ENCODE assay signal across 8 mouse cellular contexts in the genomic region with DNA sequence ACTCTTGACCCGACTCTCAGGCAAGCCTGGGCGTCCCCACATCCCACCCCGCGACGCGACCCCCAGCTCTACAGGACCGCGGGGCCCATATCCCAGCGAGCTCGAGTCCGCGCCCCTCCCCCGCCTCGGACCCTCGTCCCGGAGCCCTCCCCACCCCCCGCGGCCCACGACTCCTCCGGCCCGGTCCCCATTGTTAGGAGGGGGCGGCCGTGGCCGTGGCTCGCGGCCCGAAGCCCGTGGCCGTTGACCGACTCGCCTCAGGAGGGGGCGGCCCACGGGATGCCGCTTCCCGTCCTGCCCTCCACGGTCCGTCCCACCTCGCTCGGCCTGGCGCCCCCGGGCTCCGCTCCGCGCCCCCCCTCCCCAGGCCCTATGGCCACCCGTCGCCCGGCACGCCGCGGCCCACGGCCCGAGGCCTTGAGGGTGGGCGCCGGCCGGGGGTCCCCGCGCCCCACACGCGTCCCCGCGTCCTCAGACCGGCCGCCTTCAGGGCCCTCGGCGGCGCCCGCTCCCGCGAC. TPM values are rescaled to one million over a fixed set of nuclear protein-coding genes. Genes with fewer than 3 reads are reported as not detected.
DNase-seq lines count a peak whose midpoint lies in the region; ATAC-seq and TF ChIP-seq lines count a peak whose summit lies in the region.

TSS of gene Kansl1 (minus strand) at position 111 of the 518 bp plus-strand sequence.

- TF ChIP-seq POLR2A in cerebellum, adult 2 months (IDR thresholded peaks at IDR 0.05; ENCODE audit: borderline replicate concordance, insufficient read depth, low read length): no peak
- TF ChIP-seq POLR2A in limb, embryonic 14.5 days (IDR thresholded peaks at IDR 0.05; ENCODE audit: borderline replicate concordance, extremely low read depth, insufficient read depth, insufficient read length): no peak

- H3K4me3 ChIP-seq in cerebellum, adult 2 months (replicated peaks; ENCODE audit: insufficient read depth, low read depth, low read length): peak within 1 kb of the TSS; percentile 99
- peak within 1 kb of the TSS; percentile 96 for H3K4me3 ChIP-seq in forebrain, postnatal 0 days (ENCODE audit: low read depth, low read length)
- H3K4me3 ChIP-seq in hindbrain, embryonic 13.5 days: peak within 1 kb of the TSS; percentile 95
- peak within 1 kb of the TSS; percentile 94 for H3K4me3 ChIP-seq in limb, embryonic 14.5 days (replicated peaks; ENCODE audit: low read length)
- peak within 1 kb of the TSS; percentile 96 for H3K4me3 ChIP-seq in midbrain, embryonic 15.5 days

- under 1% methylated on average over 61 of the region's 69 CpGs for WGBS in cerebellum, adult 2 months
- 2% methylated on average over 48 of the region's 69 CpGs for WGBS in forebrain, postnatal 0 days
- WGBS in hindbrain, embryonic 13.5 days: under 1% methylated on average over 29 of the region's 69 CpGs
- under 1% methylated on average over 47 of the region's 69 CpGs for WGBS in limb, embryonic 14.5 days
- under 1% methylated on average over 34 of the region's 69 CpGs for WGBS in midbrain, embryonic 15.5 days

- no peak for TF ChIP-seq CTCF in cerebellum, adult 2 months (IDR thresholded peaks at IDR 0.05; ENCODE audit: borderline replicate concordance, insufficient read depth, low read depth, low read length)
- TF ChIP-seq CTCF in forebrain, postnatal 0 days (IDR thresholded peaks at IDR 0.05; ENCODE audit: low read depth): no peak

- H3K27ac ChIP-seq in cerebellum, adult 2 months (ENCODE audit: insufficient read depth, low read length): peak within 1 kb of the TSS; percentile 64
- peak within 1 kb of the TSS; percentile 69 for H3K27ac ChIP-seq in forebrain, postnatal 0 days (ENCODE audit: low read depth, low read length)
- H3K27ac ChIP-seq in hindbrain, embryonic 13.5 days: peak within 1 kb of the TSS; percentile 75
- peak within 1 kb of the TSS; percentile 71 for H3K27ac ChIP-seq in limb, embryonic 14.5 days (replicated peaks; ENCODE audit: low read depth, low read length)
- H3K27ac ChIP-seq in midbrain, embryonic 15.5 days: peak within 1 kb of the TSS; percentile 75

- H3K9ac ChIP-seq in forebrain, postnatal 0 days: peak within 1 kb of the TSS; percentile 92
- peak within 1 kb of the TSS; percentile 98 for H3K9ac ChIP-seq in hindbrain, embryonic 13.5 days
- peak within 1 kb of the TSS; percentile 98 for H3K9ac ChIP-seq in limb, embryonic 14.5 days (ENCODE audit: low read depth, low read length, severe bottlenecking)
- H3K9ac ChIP-seq in midbrain, embryonic 15.5 days: peak within 1 kb of the TSS; percentile 97

- peak within 1 kb of the TSS; percentile 81 for H3K4me2 ChIP-seq in forebrain, postnatal 0 days (ENCODE audit: low read depth)
- peak within 1 kb of the TSS; percentile 76 for H3K4me2 ChIP-seq in hindbrain, embryonic 13.5 days
- peak within 1 kb of the TSS; percentile 73 for H3K4me2 ChIP-seq in limb, embryonic 14.5 days (replicated peaks; ENCODE audit: low read depth, low read length, severe bottlenecking)
- peak within 1 kb of the TSS; percentile 84 for H3K4me2 ChIP-seq in midbrain, embryonic 15.5 days

- no peaks in the 10 kb centered on the region for H3K36me3 ChIP-seq in forebrain, postnatal 0 days (ENCODE audit: insufficient read depth)
- peaks cover 5% of the 10 kb centered on the region; the same call in 1 of the 2 replicates for H3K36me3 ChIP-seq in hindbrain, embryonic 13.5 days
- peaks cover 15% of the 10 kb centered on the region for H3K36me3 ChIP-seq in limb, embryonic 14.5 days (ENCODE audit: control insufficient read depth, insufficient read depth, low read length)
- no peaks in the 10 kb centered on the region for H3K36me3 ChIP-seq in midbrain, embryonic 15.5 days (replicated peaks)

- no peaks in the 10 kb centered on the region for H3K27me3 ChIP-seq in cerebellum, adult 2 months (ENCODE audit: control insufficient read depth, insufficient read depth, low read length)
- H3K27me3 ChIP-seq in forebrain, postnatal 0 days (ENCODE audit: insufficient read depth, low read length): no peaks in the 10 kb centered on the region
- H3K27me3 ChIP-seq in hindbrain, embryonic 13.5 days: no peaks in the 10 kb centered on the region; the same call in 1 of the 2 replicates
- H3K27me3 ChIP-seq in limb, embryonic 14.5 days (ENCODE audit: control insufficient read depth, insufficient read depth, low read length): no peaks in the 10 kb centered on the region
- H3K27me3 ChIP-seq in midbrain, embryonic 15.5 days (replicated peaks): no peaks in the 10 kb centered on the region

- no peaks in the 10 kb centered on the region for H3K9me3 ChIP-seq in forebrain, postnatal 0 days (ENCODE audit: low read length)
- no peaks in the 10 kb centered on the region for H3K9me3 ChIP-seq in hindbrain, embryonic 13.5 days
- no peaks in the 10 kb centered on the region for H3K9me3 ChIP-seq in limb, embryonic 14.5 days (ENCODE audit: control insufficient read depth, low read length)
- H3K9me3 ChIP-seq in midbrain, embryonic 15.5 days: no peaks in the 10 kb centered on the region

- H3K4me1 ChIP-seq in cerebellum, adult 2 months (ENCODE audit: control insufficient read depth, insufficient read depth, low read length): peaks cover 8% of the 10 kb centered on the region; the same call in 1 of the 2 replicates
- peaks cover 6% of the 10 kb centered on the region; the same call in 1 of the 2 replicates for H3K4me1 ChIP-seq in forebrain, postnatal 0 days (ENCODE audit: insufficient read depth)
- peaks cover 30% of the 10 kb centered on the region for H3K4me1 ChIP-seq in hindbrain, embryonic 13.5 days (replicated peaks)
- H3K4me1 ChIP-seq in limb, embryonic 14.5 days (ENCODE audit: control insufficient read depth, insufficient read depth, low read length): peaks cover 4% of the 10 kb centered on the region
- peaks cover 33% of the 10 kb centered on the region for H3K4me1 ChIP-seq in midbrain, embryonic 15.5 days

- peak; percentile 65 for ATAC-seq in forebrain, postnatal 0 days
- ATAC-seq in hindbrain, embryonic 13.5 days (ENCODE audit: low FRiP score): peak; percentile 81
- peak; percentile 70 for ATAC-seq in limb, embryonic 14.5 days (ENCODE audit: low FRiP score, low read depth)
- peak; percentile 77 for ATAC-seq in midbrain, embryonic 15.5 days (replicated peaks)

- peak; percentile 21 for DNase-seq in urinary bladder, adult 2 months (ENCODE audit: low spot score)
- DNase-seq in urinary bladder, postnatal 10 days (ENCODE audit: low spot score): no peak
- peak in 1 of 2 experiments; percentile 39 for DNase-seq in cerebellum, adult 2 months
- no peak for DNase-seq in forebrain, postnatal 0 days
- peak; percentile 2 for DNase-seq in limb, embryonic 14.5 days (ENCODE audit: low spot score)
- no peak for DNase-seq in yolk sac, embryonic 10.5 days (ENCODE audit: low spot score)

RNA-seq across cellular contexts. Expression of gene Kansl1, which starts in this region (rescaled TPM):
- polyA plus RNA-seq in urinary bladder, adult 2 months (2012; rRNA removed): 44.5 and 47.8 TPM in 2 replicates
- polyA plus RNA-seq in cerebellum, adult 2 months (2012; rRNA removed): 87.7 and 91.0 TPM in 2 replicates
- total RNA-seq in forebrain, postnatal 0 days (2014; rRNA removed): 65.3 and 67.6 TPM in 2 replicates
- polyA plus RNA-seq in forebrain, postnatal 0 days (2015; fragmentation: Nextera tagmentation; extraction: Ambion mirVana): 19.5 and 22.0 TPM in 2 replicates
- 27.9 and 29.8 TPM in 2 replicates for polyA plus RNA-seq in hindbrain, embryonic 13.5 days (2015; fragmentation: Nextera tagmentation; extraction: Ambion mirVana)
- polyA plus RNA-seq in limb, embryonic 14.5 days (2012; rRNA removed): 91.7 and 123 TPM in 2 replicates
- 27.0 and 33.2 TPM in 2 replicates for polyA plus RNA-seq in limb, embryonic 14.5 days (2014; fragmentation: Nextera tagmentation; extraction: Ambion mirVana)
- polyA plus RNA-seq in midbrain, embryonic 15.5 days (2015; fragmentation: Nextera tagmentation; extraction: Ambion mirVana): 31.0 and 31.1 TPM in 2 replicates

Comparison
In these comparisons a context has a peak if more than half of its experiments do, and no peak if none do; other contexts are left out.
1. DNase-seq: peak in urinary bladder, adult 2 months (single experiment) and limb, embryonic 14.5 days (single experiment); none in urinary bladder, postnatal 10 days (single experiment), forebrain, postnatal 0 days (single experiment) and yolk sac, embryonic 10.5 days (single experiment).
2. Peak in every context shown above with its lines, with median percentiles within 50 percentile points of each other: H3K27ac ChIP-seq, H3K4me3 ChIP-seq, ATAC-seq, H3K4me2 ChIP-seq and H3K9ac ChIP-seq.